Mouse (Mus musculus) kidney, postnatal 0 days (tissue): Measurements from ENCODE around the gene Tex22. TPM values are rescaled to one million over a fixed set of nuclear protein-coding genes. Genes with fewer than 3 reads are reported as not detected.

ENCODE experiments used
- ATAC-seq: fragments of 200-750 bp; cut with Nextera tagmentation; replicated peaks from 2 replicates; pipeline ENCODE4 v1.8.0; 2017; ENCODE audit warnings: low read depth, moderate number of reproducible peaks, moderate TSS enrichment, moderate library complexity; ENCODE audit not compliant: low FRiP score
- DNase-seq: peaks from one replicate; pipeline ENCODE4 v3.0.0-alpha.2; 2016; ENCODE audit warnings: low spot score
- H3K27ac ChIP-seq: fragments of 300-500 bp; sonication (generic); 2 replicates; pipeline ENCODE4 v1.5.1; 2014; ENCODE audit warnings: mild to moderate bottlenecking
- H3K27me3 ChIP-seq: fragments of 300-500 bp; sonication (generic); 2 replicates; pipeline ENCODE4 v1.6.1; 2014; ENCODE audit warnings: low read length, mixed read lengths; ENCODE audit not compliant: insufficient read depth
- H3K36me3 ChIP-seq: fragments of 300-500 bp; sonication (generic); 2 replicates; pipeline ENCODE4 v1.6.1; 2014; ENCODE audit warnings: low read length, mixed read lengths; ENCODE audit not compliant: insufficient read depth
- H3K4me1 ChIP-seq: fragments of 300-500 bp; sonication (generic); replicated peaks from 2 replicates; pipeline ENCODE4 v1.6.1; 2014; ENCODE audit warnings: antibody characterized with exemption, low read length, mixed read lengths; ENCODE audit not compliant: insufficient read depth
- H3K4me2 ChIP-seq: fragments of 300-500 bp; sonication (generic); 2 replicates; pipeline ENCODE4 v1.6.1; 2014; ENCODE audit warnings: mild to moderate bottlenecking, low read length, moderate library complexity, mixed read lengths
- H3K4me3 ChIP-seq: fragments of 300-500 bp; sonication (generic); replicated peaks from 2 replicates; pipeline ENCODE4 v1.5.1; 2014; ENCODE audit warnings: low read depth, low read length
- H3K9ac ChIP-seq: fragments of 300-500 bp; sonication (generic); 2 replicates; pipeline ENCODE4 v1.6.1; 2014; ENCODE audit warnings: low read depth, low read length
- H3K9me3 ChIP-seq: fragments of 300-500 bp; sonication (generic); replicated peaks from 2 replicates; pipeline ENCODE4 v1.6.1; 2016; ENCODE audit warnings: low read length, inconsistent platforms, mixed read lengths
- CTCF ChIP-seq: IDR thresholded peaks from 2 replicates; pipeline ENCODE4 v1.5.1; 2016; ENCODE audit warnings: antibody characterized with exemption, low read depth, mild to moderate bottlenecking, moderate library complexity
- WGBS: fragments of 180-500 bp; shearing (Covaris S2); extraction: QIAGEN DNeasy Blood & Tissue Kit; methylation state at CpG from one replicate; pipeline ENCODE4 v1.1.7; 2014; 5-methylcytosine and 5-hydroxymethylcytosine counted together
- microRNA-seq: library from miRNA; unstranded; fragments of <30 nt; microRNA quantifications from one replicate; pipeline ENCODE4, GENCODE M21; 2016
- polyA plus RNA-seq: library from polyadenylated mRNA; unstranded; fragments of >200 nt; fragmentation: Nextera tagmentation; extraction: Ambion mirVana; gene quantifications from 2 replicates; pipeline ENCODE4 v1.2.1, GENCODE M21; 2015

The Tex22 gene
- polyA plus RNA-seq, 1 experiment from 2014 or later: not detected

GRCm38 (mm10) chr12:113138291-113138690 lies 64.0 kb downstream of the Tex22 start:
- Histone ChIP-seq H3K27ac (no peak overlapping the region), H3K9me3 (no peaks in the 10 kb centered on the region), H3K4me2 (no peak overlapping the region), H3K4me1 (peaks cover 33% of the 10 kb centered on the region), H3K4me3 (no peak overlapping the region), H3K27me3 (no peaks in the 10 kb centered on the region), H3K36me3 (peaks cover 43% of the 10 kb centered on the region), H3K9ac (no peak overlapping the region)
- 69% methylated on average over 6 of the region's 6 CpGs for WGBS
- TF ChIP-seq CTCF: no peak
- DNase-seq: no peak
- ATAC-seq: no peak

Small RNA genes lying within 50 kb of the gene (microRNA-seq; reads per million reads assigned to microRNA genes)
- not detected for gene Gm44471

Other genes starting within 250 kb of the Tex22 start
- 56.6 and 64.5 TPM in 2 replicates for gene Cdca4, start 245.1 kb upstream of the Tex22 start, polyA plus RNA-seq
- 0.10 and 0.11 TPM in 2 replicates for gene Gpr132, start 206.3 kb upstream of the Tex22 start, polyA plus RNA-seq
- 2.4 and 2.9 TPM in 2 replicates for gene Jag2, start 144.7 kb upstream of the Tex22 start, polyA plus RNA-seq
- 99.2 and 102 TPM in 2 replicates for gene Nudt14, start 132.4 kb upstream of the Tex22 start, polyA plus RNA-seq
- gene Btbd6, start 98.0 kb upstream of the Tex22 start, polyA plus RNA-seq: 22.8 and 24.9 TPM in 2 replicates
- gene Brf1, start 73.8 kb upstream of the Tex22 start, polyA plus RNA-seq: 41.4 and 43.6 TPM in 2 replicates
- gene Pacs2, start 60.0 kb upstream of the Tex22 start, polyA plus RNA-seq: 7.9 and 9.5 TPM in 2 replicates
- gene Mta1, start 23.8 kb downstream of the Tex22 start, polyA plus RNA-seq: 11.5 and 13.2 TPM in 2 replicates
- 227 and 239 TPM in 2 replicates for gene Crip2, start 65.7 kb downstream of the Tex22 start, polyA plus RNA-seq
- 350 and 357 TPM in 2 replicates for gene Crip1, start 71.8 kb downstream of the Tex22 start, polyA plus RNA-seq
- gene Tedc1, start 81.9 kb downstream of the Tex22 start, polyA plus RNA-seq: 14.8 and 16.7 TPM in 2 replicates
- gene Tmem121, start 111.4 kb downstream of the Tex22 start, polyA plus RNA-seq: 6.4 and 6.9 TPM in 2 replicates